Mouse (Mus musculus): ENCODE data around the gene Kifap3. TPM values are rescaled to one million over a fixed set of nuclear protein-coding genes. Genes with fewer than 3 reads are reported as not detected.

Kifap3 gene
- polyA plus RNA-seq, 1 experiment: 17.5 TPM

DNA sequence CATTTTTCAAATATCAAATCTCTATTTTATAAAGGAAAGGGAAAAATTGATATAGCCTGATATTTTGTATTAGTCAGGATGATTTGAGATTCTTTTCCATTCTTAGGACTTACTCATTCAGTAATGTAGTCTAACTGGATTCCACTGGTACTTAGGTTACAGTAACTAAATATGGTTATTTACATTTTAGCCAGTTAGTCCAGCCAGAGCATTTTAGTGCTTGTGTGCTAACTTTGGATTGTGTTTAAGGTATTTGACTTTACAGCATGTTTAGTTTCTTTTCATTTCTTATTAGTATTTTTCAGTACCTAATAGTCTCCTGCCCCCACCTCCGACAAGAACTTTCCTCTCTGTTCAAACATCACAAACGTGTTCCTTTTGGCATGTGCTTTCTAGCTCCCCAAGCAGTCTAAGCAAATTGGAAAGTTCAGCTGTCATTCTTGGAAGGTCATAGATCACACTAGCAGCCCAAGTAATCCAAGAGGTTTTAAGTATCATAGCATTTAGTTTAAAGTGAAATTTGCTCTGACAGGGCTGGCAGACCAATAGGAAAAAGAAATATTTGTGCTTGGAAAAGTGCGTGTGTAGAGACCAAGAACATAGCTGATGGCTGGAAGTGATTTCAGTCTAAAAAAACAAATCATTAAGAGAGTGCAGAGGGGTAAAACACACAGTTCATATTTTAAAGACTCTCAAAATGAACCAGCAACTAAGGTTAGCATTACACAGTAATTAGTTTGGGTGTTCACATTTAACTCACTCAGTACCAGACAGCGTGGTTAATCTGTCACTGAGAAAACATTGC is 127.8 kb downstream of the Kifap3 start:
- Histone ChIP-seq H3K4me2 (ENCODE audit: low read depth) (no peak overlapping the region), H3K27me3 (ENCODE audit: control insufficient read depth, insufficient read depth, insufficient read length) (no peaks in the 10 kb centered on the region), H3K4me3 (no peak overlapping the region), H3K36me3 (ENCODE audit: control insufficient read depth, insufficient read depth) (peaks cover 4% of the 10 kb centered on the region), H3ac (ENCODE audit: control insufficient read depth, insufficient read length) (no peak overlapping the region), H3K79me2 (ENCODE audit: control insufficient read depth, insufficient read depth) (no peaks in the 10 kb centered on the region)
- TF ChIP-seq REST (IDR thresholded peaks at IDR 0.05; ENCODE audit: insufficient read depth, insufficient read length) (no peak), CEBPB (IDR thresholded peaks at IDR 0.05; ENCODE audit: insufficient read depth, poor library complexity, severe bottlenecking) (no peak), SRF (IDR thresholded peaks at IDR 0.05; ENCODE audit: control insufficient read depth, insufficient read length, low read depth) (no peak), TCF3 (IDR thresholded peaks at IDR 0.05; ENCODE audit: insufficient read length, low read depth) (no peak)

DNA sequence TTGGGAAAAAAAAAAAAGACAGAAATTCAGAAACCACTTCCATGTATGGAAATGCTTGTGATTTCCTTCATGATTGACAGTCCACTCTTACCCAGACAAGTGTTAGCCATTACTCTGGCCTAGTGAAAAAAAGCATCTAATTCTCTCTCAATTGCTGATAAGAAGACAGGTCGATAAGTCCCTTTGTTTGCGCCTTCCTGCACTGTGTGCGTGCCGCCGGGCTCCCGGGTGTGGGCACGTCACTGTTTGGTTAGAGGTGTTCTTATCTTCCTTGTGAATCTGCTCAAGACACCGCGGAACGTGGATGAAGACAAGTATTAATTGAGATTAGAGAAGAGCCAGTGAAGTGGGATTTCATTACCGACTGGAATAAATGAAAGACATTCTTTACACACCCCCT is 129.0 kb downstream of the Kifap3 start:
- no peak overlapping the region for H3K4me2 ChIP-seq (ENCODE audit: low read depth)
- H3ac ChIP-seq (ENCODE audit: control insufficient read depth, insufficient read length): no peak overlapping the region
- peaks cover 4% of the 10 kb centered on the region for H3K36me3 ChIP-seq (ENCODE audit: control insufficient read depth, insufficient read depth)
- no peaks in the 10 kb centered on the region for H3K27me3 ChIP-seq (ENCODE audit: control insufficient read depth, insufficient read depth, insufficient read length)
- no peaks in the 10 kb centered on the region for H3K79me2 ChIP-seq (ENCODE audit: control insufficient read depth, insufficient read depth)
- H3K4me3 ChIP-seq: no peak overlapping the region
- TF ChIP-seq TCF3 (IDR thresholded peaks at IDR 0.05; ENCODE audit: insufficient read length, low read depth) (no peak), POLR2A (IDR thresholded peaks at IDR 0.05; ENCODE audit: insufficient read length, low read depth) (no peak), USF1 (IDR thresholded peaks at IDR 0.05; ENCODE audit: low read depth) (no peak), CEBPB (IDR thresholded peaks at IDR 0.05; ENCODE audit: insufficient read depth, poor library complexity, severe bottlenecking) (no peak), E2F4 (IDR thresholded peaks at IDR 0.05; ENCODE audit: insufficient read depth) (no peak)

DNA sequence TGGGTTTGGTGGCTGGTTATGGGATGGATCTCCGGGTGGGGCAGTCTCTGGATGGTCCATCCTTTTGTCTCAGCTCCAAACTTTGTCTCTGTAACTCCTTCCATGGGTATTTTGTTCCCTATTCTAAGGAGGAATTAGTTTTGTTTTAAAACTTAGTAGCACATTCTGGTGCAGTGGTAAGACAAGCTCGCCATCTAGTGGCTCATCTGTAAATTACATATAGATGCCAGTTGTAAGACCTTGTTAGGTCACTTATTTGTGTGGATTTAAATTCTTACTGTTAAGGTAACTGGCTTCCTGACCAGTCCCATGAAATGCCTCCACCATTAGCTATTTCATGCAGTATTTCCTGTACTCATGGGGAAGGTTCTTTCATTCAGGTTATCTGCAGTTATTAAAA is 131.0 kb downstream of the Kifap3 start:
- no peak overlapping the region for H3K4me2 ChIP-seq (ENCODE audit: low read depth)
- no peaks in the 10 kb centered on the region for H3K27me3 ChIP-seq (ENCODE audit: control insufficient read depth, insufficient read depth, insufficient read length)
- peaks cover 4% of the 10 kb centered on the region for H3K36me3 ChIP-seq (ENCODE audit: control insufficient read depth, insufficient read depth)
- H3K4me3 ChIP-seq: no peak overlapping the region
- TF ChIP-seq CEBPB (IDR thresholded peaks at IDR 0.05; ENCODE audit: insufficient read depth, poor library complexity, severe bottlenecking): no peak
- TF ChIP-seq REST (IDR thresholded peaks at IDR 0.05; ENCODE audit: insufficient read depth, insufficient read length): no peak
- TF ChIP-seq MAX (IDR thresholded peaks at IDR 0.05; ENCODE audit: low read depth): no peak
- no peak for TF ChIP-seq SRF (IDR thresholded peaks at IDR 0.05; ENCODE audit: control insufficient read depth, insufficient read length, low read depth)
- no peak for TF ChIP-seq MYOG (IDR thresholded peaks at IDR 0.05; ENCODE audit: control insufficient read depth in 1 of 3, insufficient read depth in 1 of 3, insufficient read length in 2 of 3, low read depth in 2 of 3)
- no peak for TF ChIP-seq TCF12 (IDR thresholded peaks at IDR 0.05; ENCODE audit: insufficient read depth, poor library complexity, severe bottlenecking)
- no peak for TF ChIP-seq POLR2AphosphoS2 (IDR thresholded peaks at IDR 0.05; ENCODE audit: insufficient read length, low read depth)
- no peak for TF ChIP-seq TCF3 (IDR thresholded peaks at IDR 0.05; ENCODE audit: insufficient read length, low read depth)
- no peak for TF ChIP-seq E2F4 (IDR thresholded peaks at IDR 0.05; ENCODE audit: insufficient read depth)
- no peak for TF ChIP-seq USF1 (IDR thresholded peaks at IDR 0.05; ENCODE audit: low read depth)
- no peak for TF ChIP-seq POLR2A (IDR thresholded peaks at IDR 0.05; ENCODE audit: insufficient read length, low read depth)
- no peak for TF ChIP-seq MYOD1 (IDR thresholded peaks at IDR 0.05; ENCODE audit: control insufficient read depth in 1 of 3, insufficient read length in 2 of 3, low read depth in 2 of 3)
- no peaks in the 10 kb centered on the region for H3K79me2 ChIP-seq (ENCODE audit: control insufficient read depth, insufficient read depth)
- H3ac ChIP-seq (ENCODE audit: control insufficient read depth, insufficient read length): no peak overlapping the region

DNA sequence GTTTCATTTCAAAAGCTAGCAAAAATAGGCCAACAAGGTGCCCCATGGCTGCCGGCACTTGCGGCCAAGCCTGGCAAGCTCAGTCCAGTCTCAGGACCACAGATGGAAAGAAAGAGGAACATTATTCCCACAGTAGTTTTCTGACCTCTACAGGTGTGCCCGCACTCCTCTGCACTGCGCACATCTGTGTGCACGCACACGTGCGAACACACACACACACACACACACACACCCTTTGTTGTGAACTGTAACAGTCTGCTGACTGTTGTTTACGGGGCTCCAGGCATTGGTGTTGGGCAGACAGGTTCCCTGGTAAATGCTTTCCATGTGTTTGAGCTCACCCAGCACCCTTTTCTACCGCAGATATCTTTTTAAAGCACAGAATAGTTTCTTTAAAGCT is 131.4 kb downstream of the Kifap3 start:
- no peak for TF ChIP-seq POLR2AphosphoS2 (IDR thresholded peaks at IDR 0.05; ENCODE audit: insufficient read length, low read depth)
- TF ChIP-seq MYOD1 (IDR thresholded peaks at IDR 0.05; ENCODE audit: control insufficient read depth in 1 of 3, insufficient read length in 2 of 3, low read depth in 2 of 3): no peak
- TF ChIP-seq CEBPB (IDR thresholded peaks at IDR 0.05; ENCODE audit: insufficient read depth, poor library complexity, severe bottlenecking): no peak
- no peak for TF ChIP-seq MYOG (IDR thresholded peaks at IDR 0.05; ENCODE audit: control insufficient read depth in 1 of 3, insufficient read depth in 1 of 3, insufficient read length in 2 of 3, low read depth in 2 of 3)
- no peak for TF ChIP-seq MAX (IDR thresholded peaks at IDR 0.05; ENCODE audit: low read depth)

DNA sequence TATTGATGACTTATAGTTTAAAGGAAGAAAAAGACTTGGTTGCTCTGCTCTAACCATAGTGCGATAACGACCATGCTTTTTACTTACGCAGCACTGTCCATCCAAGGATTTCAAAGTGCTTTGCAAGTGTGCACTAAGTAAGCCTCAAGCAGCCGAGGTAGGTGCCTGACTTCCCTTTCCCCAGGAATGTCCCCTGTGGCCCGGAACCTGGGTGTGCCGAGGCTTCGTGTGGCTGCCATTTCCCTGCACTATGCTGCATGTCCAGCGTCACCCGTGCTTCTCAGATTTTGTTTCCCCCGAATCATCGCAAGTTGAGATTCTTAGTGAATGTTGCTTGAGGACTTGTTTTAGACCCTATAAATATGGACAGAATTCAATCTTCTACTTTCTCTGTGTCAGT is 132.6 kb downstream of the Kifap3 start:
- TF ChIP-seq MYOD1 (IDR thresholded peaks at IDR 0.05; ENCODE audit: control insufficient read depth in 1 of 3, insufficient read length in 2 of 3, low read depth in 2 of 3) (no peak), POLR2AphosphoS2 (IDR thresholded peaks at IDR 0.05; ENCODE audit: insufficient read length, low read depth) (no peak), POLR2A (IDR thresholded peaks at IDR 0.05; ENCODE audit: insufficient read length, low read depth) (no peak), CEBPB (IDR thresholded peaks at IDR 0.05; ENCODE audit: insufficient read depth, poor library complexity, severe bottlenecking) (no peak), MYOG (IDR thresholded peaks at IDR 0.05; ENCODE audit: control insufficient read depth in 1 of 3, insufficient read depth in 1 of 3, insufficient read length in 2 of 3, low read depth in 2 of 3) (no peak)

More for the DNA sequence above, 131.4 kb downstream of the Kifap3 start:
- H3K27me3 ChIP-seq (ENCODE audit: control insufficient read depth, insufficient read depth, insufficient read length): no peaks in the 10 kb centered on the region
- no peak overlapping the region for H3ac ChIP-seq (ENCODE audit: control insufficient read depth, insufficient read length)
- no peak overlapping the region for H3K4me3 ChIP-seq
- H3K79me2 ChIP-seq (ENCODE audit: control insufficient read depth, insufficient read depth): no peaks in the 10 kb centered on the region
- peaks cover under 1% of the 10 kb centered on the region for H3K36me3 ChIP-seq (ENCODE audit: control insufficient read depth, insufficient read depth)
- no peak overlapping the region for H3K4me2 ChIP-seq (ENCODE audit: low read depth)

More for the DNA sequence above, 132.6 kb downstream of the Kifap3 start:
- no peak overlapping the region for H3K4me3 ChIP-seq
- H3ac ChIP-seq (ENCODE audit: control insufficient read depth, insufficient read length): no peak overlapping the region
- no peak overlapping the region for H3K4me2 ChIP-seq (ENCODE audit: low read depth)
- peaks cover under 1% of the 10 kb centered on the region for H3K36me3 ChIP-seq (ENCODE audit: control insufficient read depth, insufficient read depth)
- H3K79me2 ChIP-seq (ENCODE audit: control insufficient read depth, insufficient read depth): no peaks in the 10 kb centered on the region
- no peaks in the 10 kb centered on the region for H3K27me3 ChIP-seq (ENCODE audit: control insufficient read depth, insufficient read depth, insufficient read length)

Measured in myocyte (in vitro differentiated cells).